7 mouse cellular contexts compared by ENCODE assay signal in genomic region chr17:15381092-15381860, GRCm38 (mm10). TPM values are rescaled to one million over a fixed set of nuclear protein-coding genes. Genes with fewer than 3 reads are reported as not detected.
DNase-seq lines count a peak whose midpoint lies in the region; ATAC-seq and TF ChIP-seq lines count a peak whose summit lies in the region.

No protein-coding gene starts in this region.

- H3K4me2 ChIP-seq in forebrain, postnatal 0 days (ENCODE audit: low read depth) = peak overlapping the region; percentile 91
- peak overlapping the region; percentile 56 for H3K4me2 ChIP-seq in liver, embryonic 15.5 days

- H3K9ac ChIP-seq in forebrain, postnatal 0 days = peak overlapping the region; percentile 53
- H3K9ac ChIP-seq in liver, embryonic 15.5 days = no peak overlapping the region

- TF ChIP-seq CTCF in forebrain, postnatal 0 days (IDR thresholded peaks at IDR 0.05; ENCODE audit: low read depth) = 0 out of 2 replicates have a peak, but pooled peaks have one; percentile 8
- no peak for TF ChIP-seq CTCF in thymus, adult 2 months (IDR thresholded peaks at IDR 0.05; ENCODE audit: borderline replicate concordance, control insufficient read depth, extremely low read depth, insufficient read depth, low read length, poor library complexity)

- ATAC-seq in forebrain, postnatal 0 days = peak; percentile 3; the same call in 1 of the 2 replicates
- no peak for ATAC-seq in liver, embryonic 15.5 days (ENCODE audit: insufficient read depth)

- no peaks in the 10 kb centered on the region for H3K36me3 ChIP-seq in forebrain, postnatal 0 days (ENCODE audit: insufficient read depth)
- no peaks in the 10 kb centered on the region for H3K36me3 ChIP-seq in liver, embryonic 15.5 days (replicated peaks)
- no peaks in the 10 kb centered on the region for H3K36me3 ChIP-seq in thymus, adult 2 months (ENCODE audit: control insufficient read depth, insufficient read depth, low read length)

- WGBS in forebrain, postnatal 0 days = 4% methylated on average over 22 of the region's 22 CpGs
- 16% methylated on average over 22 of the region's 22 CpGs for WGBS in liver, embryonic 15.5 days (ENCODE audit: insufficient replicate concordance)
- WGBS in thymus, adult 2 months = 44% methylated on average over 22 of the region's 22 CpGs

- no peak for TF ChIP-seq POLR2A in thymus, adult 2 months (IDR thresholded peaks at IDR 0.05; ENCODE audit: control insufficient read depth, extremely low read depth, insufficient read depth, low read length, poor library complexity)

- H3K27ac ChIP-seq in forebrain, postnatal 0 days (ENCODE audit: low read depth, low read length) = no peak overlapping the region
- no peak overlapping the region for H3K27ac ChIP-seq in liver, embryonic 15.5 days (replicated peaks)
- H3K27ac ChIP-seq in thymus, adult 2 months (ENCODE audit: control insufficient read depth, insufficient read depth, low read length) = no peak overlapping the region

- peak; percentile 33 for DNase-seq in ovary, postnatal 36 days (ENCODE audit: low spot score)
- no peak for DNase-seq in ovary, postnatal 10 days (ENCODE audit: low spot score)
- DNase-seq in forebrain, postnatal 0 days = peak; percentile 12
- DNase-seq in frontal cortex, postnatal 36 days (ENCODE audit: low spot score in 2 of 2) = no peak
- no peak for DNase-seq in gastrocnemius, adult 8-10 months (ENCODE audit: low spot score in 2 of 2)
- no peak for DNase-seq in thymus, adult 2 months

- peak overlapping the region; percentile 43 for H3K4me3 ChIP-seq in forebrain, postnatal 0 days (ENCODE audit: low read depth, low read length)
- peak overlapping the region; percentile 42 for H3K4me3 ChIP-seq in liver, embryonic 15.5 days (replicated peaks)
- no peak overlapping the region for H3K4me3 ChIP-seq in thymus, adult 2 months (ENCODE audit: control insufficient read depth, insufficient read depth, low read length)

- no peaks in the 10 kb centered on the region for H3K27me3 ChIP-seq in forebrain, postnatal 0 days (ENCODE audit: insufficient read depth, low read length)
- peaks cover 81% of the 10 kb centered on the region for H3K27me3 ChIP-seq in liver, embryonic 15.5 days
- peaks cover 25% of the 10 kb centered on the region for H3K27me3 ChIP-seq in thymus, adult 2 months (ENCODE audit: control insufficient read depth, insufficient read depth, low read length)

- H3K4me1 ChIP-seq in forebrain, postnatal 0 days (ENCODE audit: insufficient read depth) = peaks cover 9% of the 10 kb centered on the region; the same call in 1 of the 2 replicates
- H3K4me1 ChIP-seq in liver, embryonic 15.5 days (replicated peaks) = 0 out of 2 replicates have a peak, but pooled peaks cover 4% of the 10 kb centered on the region
- peaks cover 5% of the 10 kb centered on the region; the same call in 1 of the 2 replicates for H3K4me1 ChIP-seq in thymus, adult 2 months (replicated peaks; ENCODE audit: control insufficient read depth, insufficient read depth, low read length)

- no peaks in the 10 kb centered on the region for H3K9me3 ChIP-seq in forebrain, postnatal 0 days (ENCODE audit: low read length)
- no peaks in the 10 kb centered on the region for H3K9me3 ChIP-seq in liver, embryonic 15.5 days (replicated peaks)

RNA-seq across cellular contexts. Expression of gene Dll1, which starts 4.6 kb away (rescaled TPM):
- total RNA-seq in forebrain, postnatal 0 days (2014; rRNA removed) = 23.5 and 31.9 TPM in 2 replicates
- polyA plus RNA-seq in forebrain, postnatal 0 days (2015; fragmentation: Nextera tagmentation; extraction: Ambion mirVana) = 9.9 and 12.3 TPM in 2 replicates
- 1.1 and 1.5 TPM in 2 replicates for polyA plus RNA-seq in liver, embryonic 15.5 days (2015; fragmentation: Nextera tagmentation; extraction: Ambion mirVana)
- total RNA-seq in gastrocnemius, adult 8-10 months (2022) = 1 to 10 TPM; 1.4 to 4.0 (median 2.1) TPM
- polyA plus RNA-seq in thymus, adult 2 months (2012; rRNA removed) = 5.8 and 9.8 TPM in 2 replicates

RNA-seq across cellular contexts. Expression of gene Fam120b, which starts 14.7 kb away (rescaled TPM):
- 41.0 and 43.8 TPM in 2 replicates for total RNA-seq in forebrain, postnatal 0 days (2014; rRNA removed)
- 29.3 and 36.3 TPM in 2 replicates for polyA plus RNA-seq in forebrain, postnatal 0 days (2015; fragmentation: Nextera tagmentation; extraction: Ambion mirVana)
- polyA plus RNA-seq in liver, embryonic 15.5 days (2015; fragmentation: Nextera tagmentation; extraction: Ambion mirVana) = 6.5 and 7.1 TPM in 2 replicates
- total RNA-seq in gastrocnemius, adult 8-10 months (2022) = 10 to 100 TPM in 3 of 4 experiments, 1 to 10 TPM in 1; 9.5 to 12.1 (median 10.5) TPM
- polyA plus RNA-seq in thymus, adult 2 months (2012; rRNA removed) = 13.0 and 13.2 TPM in 2 replicates

Comparison
In these comparisons a context has a peak if more than half of its experiments do, and no peak if none do; other contexts are left out.
1. DNase-seq: peak in ovary, postnatal 36 days (single experiment) and forebrain, postnatal 0 days (single experiment); none in ovary, postnatal 10 days (single experiment), frontal cortex, postnatal 36 days (0 of 2), gastrocnemius, adult 8-10 months (0 of 2) and thymus, adult 2 months (single experiment).